Mouse (Mus musculus) E14TG2a.4 (cell line): Measurements from ENCODE around the gene Slc12a4.

Experiments used
- H3K27me3 ChIP-seq: 2 replicates; pipeline ENCODE4 v1.6.1; 2014; ENCODE audit warnings: low read length, control low read depth; ENCODE audit not compliant: insufficient read depth
- H3K36me3 ChIP-seq: 2 replicates; pipeline ENCODE4 v1.6.1; 2014; ENCODE audit warnings: low read length, control low read depth; ENCODE audit not compliant: insufficient read depth
- H3K4me1 ChIP-seq: replicated peaks from 2 replicates; pipeline ENCODE4 v1.6.1; 2014; ENCODE audit warnings: low read depth, low read length, control low read depth
- H3K4me3 ChIP-seq: replicated peaks from 2 replicates; pipeline ENCODE4 v1.5.1; 2014; ENCODE audit warnings: mild to moderate bottlenecking, low read length
- H3K9me3 ChIP-seq: 2 replicates; pipeline ENCODE4 v1.6.1; 2014; ENCODE audit warnings: low read length, control low read depth
- CTCF ChIP-seq: conservative IDR thresholded peaks from 2 replicates; pipeline ENCODE4 v1.5.1; 2014; ENCODE audit warnings: low read length
- NANOG ChIP-seq: IDR thresholded peaks from 2 replicates; pipeline ENCODE4 v1.6.1; 2014; ENCODE audit warnings: borderline replicate concordance, low read length, mixed read lengths
- POU5F1 ChIP-seq: IDR thresholded peaks from 2 replicates; pipeline ENCODE4 v1.6.1; 2014; ENCODE audit warnings: low read length, borderline replicate concordance

Slc12a4 gene

GRCm38 (mm10) chr8:105942542-105942941 is 23.4 kb downstream of the Slc12a4 start:
- Histone ChIP-seq H3K27me3 (0 out of 2 replicates have a peak, but pooled peaks cover 3% of the 10 kb centered on the region), H3K9me3 (no peaks in the 10 kb centered on the region), H3K4me3 (no peak overlapping the region), H3K36me3 (peaks cover 78% of the 10 kb centered on the region), H3K4me1 (peaks cover 57% of the 10 kb centered on the region)
- TF ChIP-seq NANOG: no peak
- no peak for TF ChIP-seq POU5F1
- no peak for TF ChIP-seq CTCF

- Histone ChIP-seq H3K27me3 (0 out of 2 replicates have a peak, but pooled peaks cover 5% of the 10 kb centered on the region), H3K9me3 (no peaks in the 10 kb centered on the region), H3K36me3 (peaks cover 72% of the 10 kb centered on the region), H3K4me3 (no peak overlapping the region), H3K4me1 (peaks cover 62% of the 10 kb centered on the region)
- TF ChIP-seq NANOG (no peak), CTCF (no peak), POU5F1 (no peak)
Measured at GRCm38 (mm10) chr8:105942026-105942425, 23.9 kb downstream of the Slc12a4 start.

GRCm38 (mm10) chr8:105938306-105938669 is 27.6 kb downstream of the Slc12a4 start, which contains the start of gene Psmb10:
Psmb10 (minus strand) TSS chr8:105938444.
- peak within 1 kb of the TSS; percentile 90 for H3K4me3 ChIP-seq
- 0 out of 2 replicates have a peak, but pooled peaks cover 5% of the 10 kb centered on the region for H3K27me3 ChIP-seq
- H3K36me3 ChIP-seq: peaks cover 58% of the 10 kb centered on the region
- peaks cover 65% of the 10 kb centered on the region for H3K4me1 ChIP-seq
- no peaks in the 10 kb centered on the region for H3K9me3 ChIP-seq
- no peak for TF ChIP-seq NANOG
- TF ChIP-seq POU5F1: no peak
- TF ChIP-seq CTCF: no peak

GRCm38 (mm10) chr8:105937496-105938305 is 28.2 kb downstream of the Slc12a4 start:
- Histone ChIP-seq H3K27me3 (0 out of 2 replicates have a peak, but pooled peaks cover 5% of the 10 kb centered on the region), H3K4me1 (peaks cover 61% of the 10 kb centered on the region), H3K36me3 (peaks cover 57% of the 10 kb centered on the region), H3K9me3 (no peaks in the 10 kb centered on the region), H3K4me3 (peak overlapping the region; percentile 90)
- TF ChIP-seq POU5F1 (no peak), NANOG (no peak)

GRCm38 (mm10) chr8:105936866-105937475 is 28.9 kb downstream of the Slc12a4 start:
- TF ChIP-seq NANOG: no peak
- no peak for TF ChIP-seq POU5F1
- no peak for TF ChIP-seq CTCF

GRCm38 (mm10) chr8:105935863-105936603 is 29.9 kb downstream of the Slc12a4 start:
- Histone ChIP-seq H3K9me3 (no peaks in the 10 kb centered on the region), H3K27me3 (0 out of 2 replicates have a peak, but pooled peaks cover 5% of the 10 kb centered on the region), H3K4me3 (peak overlapping the region; percentile 90), H3K4me1 (peaks cover 48% of the 10 kb centered on the region), H3K36me3 (peaks cover 57% of the 10 kb centered on the region)
- TF ChIP-seq NANOG: no peak
- TF ChIP-seq POU5F1: no peak
- no peak for TF ChIP-seq CTCF

More at GRCm38 (mm10) chr8:105936866-105937475, 28.9 kb downstream of the Slc12a4 start:
- 0 out of 2 replicates have a peak, but pooled peaks cover 5% of the 10 kb centered on the region for H3K27me3 ChIP-seq
- peaks cover 57% of the 10 kb centered on the region for H3K36me3 ChIP-seq
- peaks cover 53% of the 10 kb centered on the region for H3K4me1 ChIP-seq
- no peaks in the 10 kb centered on the region for H3K9me3 ChIP-seq
- peak overlapping the region; percentile 90 for H3K4me3 ChIP-seq

- TF ChIP-seq CTCF (no peak), NANOG (no peak), POU5F1 (no peak)
- peaks cover 56% of the 10 kb centered on the region for H3K4me1 ChIP-seq
- H3K4me3 ChIP-seq: peak overlapping the region; percentile 90; the same call in 1 of the 2 replicates
- 0 out of 2 replicates have a peak, but pooled peaks cover 5% of the 10 kb centered on the region for H3K27me3 ChIP-seq
- no peaks in the 10 kb centered on the region for H3K9me3 ChIP-seq
- peaks cover 61% of the 10 kb centered on the region for H3K36me3 ChIP-seq
Measured at GRCm38 (mm10) chr8:105935105-105935504, 30.8 kb downstream of the Slc12a4 start.

- H3K9me3 ChIP-seq: no peaks in the 10 kb centered on the region
- peaks cover 62% of the 10 kb centered on the region for H3K4me1 ChIP-seq
- H3K4me3 ChIP-seq: no peak within 1 kb of the TSS
- TF ChIP-seq CTCF (no peak), NANOG (no peak), POU5F1 (no peak)
- 0 out of 2 replicates have a peak, but pooled peaks cover 5% of the 10 kb centered on the region for H3K27me3 ChIP-seq
- peaks cover 61% of the 10 kb centered on the region for H3K36me3 ChIP-seq
Measured at GRCm38 (mm10) chr8:105933762-105934161, 32.1 kb downstream of the Slc12a4 start, which contains the start of gene Ctrl. Ctrl (minus strand) TSS chr8:105933862.
